Mouse (Mus musculus) embryonic facial prominence, embryonic 14.5 days (tissue): ENCODE data around the gene Elf2. TPM values are rescaled to one million over a fixed set of nuclear protein-coding genes. Genes with fewer than 3 reads are reported as not detected.

Experiments
- ATAC-seq: fragments of 200-750 bp; cut with Nextera tagmentation; 2 replicates; pipeline ENCODE4 v1.8.0; 2017; ENCODE audit warnings: low read depth, moderate number of reproducible peaks, moderate TSS enrichment
- DNase-seq: peaks from one replicate; pipeline ENCODE4 v3.0.0-alpha.2; 2015; ENCODE audit warnings: low spot score
- H3K27ac ChIP-seq: fragments of 300-500 bp; sonication (generic); replicated peaks from 2 replicates; pipeline ENCODE4 v1.5.1; 2014; ENCODE audit warnings: low read depth, mild to moderate bottlenecking, low read length, moderate library complexity
- H3K27me3 ChIP-seq: fragments of 300-500 bp; sonication (generic); replicated peaks from 2 replicates; pipeline ENCODE4 v1.6.1; 2014; ENCODE audit warnings: low read length; ENCODE audit not compliant: control insufficient read depth, insufficient read depth
- H3K36me3 ChIP-seq: fragments of 300-500 bp; sonication (generic); 2 replicates; pipeline ENCODE4 v1.6.1; 2014; ENCODE audit warnings: low read length, mixed read lengths; ENCODE audit not compliant: control insufficient read depth, insufficient read depth
- H3K4me1 ChIP-seq: fragments of 300-500 bp; sonication (generic); 2 replicates; pipeline ENCODE4 v1.6.1; 2014; ENCODE audit warnings: antibody characterized with exemption, low read length; ENCODE audit not compliant: control insufficient read depth, insufficient read depth
- H3K4me2 ChIP-seq: fragments of 300-500 bp; sonication (generic); 2 replicates; pipeline ENCODE4 v1.6.1; 2014; ENCODE audit warnings: low read depth, mild to moderate bottlenecking, low read length, moderate library complexity, mixed read lengths
- H3K4me3 ChIP-seq: fragments of 300-500 bp; sonication (generic); 2 replicates; pipeline ENCODE4 v1.5.1; 2014; ENCODE audit warnings: low read depth, mild to moderate bottlenecking, low read length
- H3K9ac ChIP-seq: fragments of 300-500 bp; sonication (generic); 2 replicates; pipeline ENCODE4 v1.6.1; 2014; ENCODE audit warnings: low read depth, mild to moderate bottlenecking, low read length, moderate library complexity, mixed read lengths
- H3K9me3 ChIP-seq: fragments of 300-500 bp; sonication (generic); 2 replicates; pipeline ENCODE4 v1.6.1; 2016; ENCODE audit warnings: low read length; ENCODE audit not compliant: control insufficient read depth
- WGBS: fragments of 180-500 bp; shearing (Covaris S2); extraction: QIAGEN DNeasy Blood & Tissue Kit; methylation state at CpG from one replicate; pipeline ENCODE4 v1.1.7; 2014; 5-methylcytosine and 5-hydroxymethylcytosine counted together
- polyA plus RNA-seq: library from polyadenylated mRNA; unstranded; fragments of >200 nt; fragmentation: Nextera tagmentation; extraction: Ambion mirVana; gene quantifications from 2 replicates; pipeline ENCODE4 v1.2.1, GENCODE M21; 2014

Gene Elf2
- polyA plus RNA-seq, 1 experiment from 2014 or later: 56.8 TPM

- H3K4me3 ChIP-seq: no peak overlapping the region
- H3K9ac ChIP-seq: no peak overlapping the region
- H3K9me3 ChIP-seq: no peaks in the 10 kb centered on the region
- H3K27ac ChIP-seq: no peak overlapping the region
- 80% methylated on average over 2 of the region's 2 CpGs for WGBS
- H3K4me2 ChIP-seq: no peak overlapping the region
- H3K27me3 ChIP-seq: no peaks in the 10 kb centered on the region
- no peaks in the 10 kb centered on the region for H3K4me1 ChIP-seq
- ATAC-seq (no peak), DNase-seq (no peak)
- H3K36me3 ChIP-seq: no peaks in the 10 kb centered on the region
Observed at GRCm38 (mm10) chr3:51295225-51295624, 45.2 kb downstream of the Elf2 start.

GRCm38 (mm10) chr3:51294251-51294650, 46.2 kb downstream of the Elf2 start:
- Histone ChIP-seq H3K27me3 (no peaks in the 10 kb centered on the region), H3K9ac (no peak overlapping the region), H3K9me3 (no peaks in the 10 kb centered on the region), H3K4me1 (no peaks in the 10 kb centered on the region), H3K27ac (no peak overlapping the region), H3K36me3 (no peaks in the 10 kb centered on the region), H3K4me3 (no peak overlapping the region), H3K4me2 (no peak overlapping the region)
- WGBS: 46% methylated on average over 2 of the region's 2 CpGs
- ATAC-seq (no peak), DNase-seq (no peak)

GRCm38 (mm10) chr3:51288880-51289821, 51.3 kb downstream of the Elf2 start:
- ATAC-seq (0 out of 2 replicates have a peak, but pooled peaks have one; percentile 62), DNase-seq (peak; percentile 90)
- Histone ChIP-seq H3K4me1 (no peaks in the 10 kb centered on the region), H3K9me3 (no peaks in the 10 kb centered on the region), H3K9ac (no peak overlapping the region), H3K27me3 (no peaks in the 10 kb centered on the region), H3K4me2 (no peak overlapping the region), H3K4me3 (no peak overlapping the region), H3K27ac (no peak overlapping the region), H3K36me3 (no peaks in the 10 kb centered on the region)
- WGBS: 51% methylated on average over 11 of the region's 11 CpGs

GRCm38 (mm10) chr3:51284375-51284774, 56.1 kb downstream of the Elf2 start:
- H3K4me1 ChIP-seq: no peaks in the 10 kb centered on the region
- H3K4me3 ChIP-seq: no peak overlapping the region
- ATAC-seq (no peak), DNase-seq (no peak)
- no peak overlapping the region for H3K4me2 ChIP-seq
- 70% methylated on average over 1 of the region's 1 CpGs for WGBS
- H3K27ac ChIP-seq: no peak overlapping the region
- H3K9ac ChIP-seq: no peak overlapping the region
- no peaks in the 10 kb centered on the region for H3K9me3 ChIP-seq
- H3K36me3 ChIP-seq: no peaks in the 10 kb centered on the region
- H3K27me3 ChIP-seq: no peaks in the 10 kb centered on the region

GRCm38 (mm10) chr3:51281727-51282126, 58.7 kb downstream of the Elf2 start:
- Histone ChIP-seq H3K4me1 (no peaks in the 10 kb centered on the region), H3K27me3 (no peaks in the 10 kb centered on the region), H3K36me3 (no peaks in the 10 kb centered on the region), H3K27ac (no peak overlapping the region), H3K4me3 (no peak overlapping the region), H3K9me3 (no peaks in the 10 kb centered on the region), H3K4me2 (no peak overlapping the region), H3K9ac (no peak overlapping the region)
- ATAC-seq (no peak), DNase-seq (no peak)
- 89% methylated on average over 4 of the region's 4 CpGs for WGBS

GRCm38 (mm10) chr3:51278433-51278832, 62.0 kb downstream of the Elf2 start:
- Histone ChIP-seq H3K4me2 (peak overlapping the region; percentile 76; the same call in 1 of the 2 replicates), H3K27me3 (no peaks in the 10 kb centered on the region), H3K9me3 (no peaks in the 10 kb centered on the region), H3K9ac (no peak overlapping the region), H3K27ac (no peak overlapping the region), H3K4me1 (0 out of 2 replicates have a peak, but pooled peaks cover 4% of the 10 kb centered on the region), H3K36me3 (no peaks in the 10 kb centered on the region), H3K4me3 (no peak overlapping the region)
- ATAC-seq: no peak
- 71% methylated on average over 4 of the region's 4 CpGs for WGBS
- DNase-seq: no peak

- ATAC-seq: peak; percentile 64
- H3K9ac ChIP-seq: peak overlapping the region; percentile 95
- DNase-seq: peak; percentile 94
Observed at GRCm38 (mm10) chr3:51277201-51278150, 63.0 kb downstream of the Elf2 start.

GRCm38 (mm10) chr3:51276421-51277111, 63.9 kb downstream of the Elf2 start:
- Histone ChIP-seq H3K4me2 (peak overlapping the region; percentile 76), H3K9ac (peak overlapping the region; percentile 95), H3K9me3 (no peaks in the 10 kb centered on the region), H3K36me3 (no peaks in the 10 kb centered on the region), H3K27ac (peak overlapping the region; percentile 99), H3K4me3 (peak overlapping the region; percentile 99), H3K27me3 (no peaks in the 10 kb centered on the region), H3K4me1 (0 out of 2 replicates have a peak, but pooled peaks cover 4% of the 10 kb centered on the region)
- ATAC-seq: peak; percentile 31
- peak; percentile 44 for DNase-seq
- WGBS: under 1% methylated on average over 20 of the region's 93 CpGs

More at GRCm38 (mm10) chr3:51277201-51278150, 63.0 kb downstream of the Elf2 start:
- WGBS: 2% methylated on average over 35 of the region's 75 CpGs
- H3K36me3 ChIP-seq: no peaks in the 10 kb centered on the region
- peak overlapping the region; percentile 99 for H3K27ac ChIP-seq
- peak overlapping the region; percentile 76 for H3K4me2 ChIP-seq
- no peaks in the 10 kb centered on the region for H3K9me3 ChIP-seq
- H3K4me3 ChIP-seq: peak overlapping the region; percentile 99
- 0 out of 2 replicates have a peak, but pooled peaks cover 4% of the 10 kb centered on the region for H3K4me1 ChIP-seq
- no peaks in the 10 kb centered on the region for H3K27me3 ChIP-seq
